Mouse (Mus musculus): ENCODE data around the gene Kirrel.

Gene Kirrel

DNA sequence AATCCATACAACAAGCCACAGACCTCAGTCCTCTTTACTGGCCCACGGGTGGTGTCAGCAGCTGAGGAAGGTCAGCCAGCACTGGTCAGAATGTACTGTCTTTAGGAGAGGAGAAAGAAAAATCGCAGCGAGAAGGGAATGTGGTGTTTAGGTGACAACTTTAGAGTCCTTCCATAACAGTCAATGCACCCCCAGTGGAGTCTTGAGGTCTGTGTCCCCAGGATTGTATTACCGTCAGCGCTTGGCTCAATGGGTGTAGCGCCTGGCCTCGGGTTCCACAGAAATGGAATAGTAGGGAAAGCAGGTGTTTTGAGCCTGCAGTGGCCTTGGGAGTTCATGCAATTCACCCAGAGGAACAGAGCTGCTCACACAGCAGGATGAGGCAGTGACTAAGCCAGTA, 95.2 kb downstream of the Kirrel start:
- peak in 1 of 2 experiments; percentile 13 for DNase-seq (ENCODE audit: low spot score in 2 of 2)

DNA sequence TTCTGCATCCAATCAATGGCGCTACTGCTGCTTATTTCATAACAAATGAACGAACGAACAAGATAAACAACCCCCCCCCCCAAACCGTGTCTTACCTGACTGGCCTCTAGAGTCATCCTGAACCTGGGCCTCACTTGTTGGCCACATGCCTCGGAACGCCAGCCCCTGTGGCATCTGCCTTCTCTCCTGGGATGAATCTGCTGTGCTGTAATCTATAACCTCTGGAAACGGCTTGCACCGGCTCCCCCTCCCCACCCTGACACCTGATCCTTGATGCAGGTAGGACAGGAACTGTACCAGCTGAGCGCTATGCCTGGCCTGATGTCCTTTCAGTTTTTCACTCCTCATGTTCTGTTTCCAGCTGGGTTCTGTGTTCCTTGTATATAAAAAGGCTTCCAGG, 96.9 kb downstream of the Kirrel start:
- DNase-seq (ENCODE audit: low spot score in 2 of 2) = no peak

GRCm38 (mm10) chr3:87076899-87077298, 97.6 kb downstream of the Kirrel start:
- peak in 1 of 2 experiments; percentile 7 for DNase-seq (ENCODE audit: low spot score in 2 of 2)

DNA sequence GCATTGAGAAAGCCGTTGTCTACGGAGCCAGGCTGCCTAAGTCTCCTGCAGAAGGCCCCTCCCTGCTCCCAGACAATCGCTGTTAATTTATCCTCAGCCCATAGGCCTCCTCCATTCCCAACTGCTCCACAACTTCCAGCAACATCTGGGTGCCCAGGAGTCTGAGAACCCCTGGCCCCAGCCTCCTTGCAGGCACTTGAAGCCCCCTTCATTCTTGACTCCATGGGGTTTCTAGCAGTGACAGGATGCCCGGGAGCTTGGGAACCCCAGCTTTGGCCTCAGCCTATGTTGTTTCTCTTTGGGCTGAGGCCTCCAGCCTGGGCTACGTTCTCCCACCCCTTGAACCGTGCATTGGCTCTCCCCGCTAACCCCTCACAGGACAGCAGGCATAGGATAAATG, 98.4 kb downstream of the Kirrel start:
- peak in 1 of 2 experiments; percentile 14 for DNase-seq (ENCODE audit: low spot score in 2 of 2)

- DNase-seq (ENCODE audit: low spot score in 2 of 2) = no peak
Measured at GRCm38 (mm10) chr3:87072612-87073515, 101.7 kb downstream of the Kirrel start.

DNA sequence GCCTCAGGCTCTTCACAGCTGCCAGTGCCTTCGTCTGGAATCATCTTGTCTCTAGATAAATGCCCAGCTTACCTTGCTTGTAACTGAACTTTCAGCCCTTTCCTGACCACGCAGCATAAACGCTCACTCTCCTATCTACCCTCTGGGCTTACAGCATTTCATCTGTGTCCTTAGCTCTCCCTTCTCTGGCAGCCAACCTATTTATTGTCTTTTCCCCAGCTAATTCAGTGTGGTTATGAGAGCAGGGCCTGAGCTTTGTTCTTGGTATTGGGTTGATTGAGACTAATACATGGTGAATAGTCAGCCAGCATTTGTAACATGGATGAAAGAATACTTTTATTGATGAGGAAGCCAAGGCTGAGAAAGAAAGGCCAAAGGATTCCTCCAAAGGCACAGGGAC, 102.4 kb downstream of the Kirrel start:
- no peak for DNase-seq (ENCODE audit: low spot score in 2 of 2)

DNA sequence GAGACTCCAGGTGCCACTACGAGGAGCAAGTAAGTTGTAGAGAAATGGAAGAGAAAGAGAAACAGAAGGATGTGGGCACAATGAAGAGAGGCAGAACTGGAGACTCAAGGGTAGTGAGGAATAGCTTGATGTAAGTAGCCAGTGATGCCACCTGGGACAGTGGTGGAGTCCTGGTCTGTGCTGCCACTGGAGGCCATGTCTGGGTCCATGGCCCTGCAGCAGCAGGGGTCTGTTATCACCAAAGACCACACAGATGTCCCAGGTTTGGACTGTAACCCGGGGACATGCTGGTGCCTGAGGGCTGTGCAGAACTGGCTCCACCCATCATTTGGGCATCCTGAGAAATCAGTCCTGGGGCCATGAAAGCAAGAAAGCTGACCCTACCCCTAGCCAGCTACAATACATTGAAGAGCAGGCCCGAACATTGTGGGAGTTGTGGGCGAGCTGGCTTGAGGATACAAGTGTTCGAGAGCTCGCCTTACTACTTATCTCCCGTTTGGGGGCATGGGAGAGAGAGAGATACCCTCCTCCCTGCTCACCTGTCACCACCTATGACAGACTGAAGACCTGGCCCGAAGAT, 107.1 kb downstream of the Kirrel start:
- DNase-seq (ENCODE audit: low spot score in 2 of 2) = no peak

GRCm38 (mm10) chr3:87053939-87054338, 120.6 kb downstream of the Kirrel start:
- DNase-seq (ENCODE audit: low spot score in 2 of 2) = no peak

GRCm38 (mm10) chr3:87047801-87048200, 126.7 kb downstream of the Kirrel start:
- no peak for DNase-seq (ENCODE audit: low spot score in 2 of 2)

DNA sequence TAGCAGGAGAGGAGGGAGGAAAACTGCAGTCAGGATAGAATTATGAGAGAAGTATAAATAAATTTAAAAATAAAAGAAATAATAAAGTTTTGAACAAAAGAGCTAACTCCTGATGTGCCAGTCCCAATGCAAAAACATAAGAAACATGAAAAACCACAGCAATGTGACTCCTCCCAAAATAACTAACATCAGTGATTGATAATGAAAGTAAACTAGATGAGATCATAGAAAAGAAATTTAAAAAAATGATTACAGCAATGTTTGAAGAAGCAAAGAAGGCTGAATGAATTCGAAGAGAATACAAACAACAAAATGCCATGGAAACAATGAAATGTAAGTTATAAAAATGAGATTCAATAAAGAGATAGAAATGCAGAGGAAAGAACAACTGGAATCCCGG, 132.8 kb downstream of the Kirrel start:
- DNase-seq (ENCODE audit: low spot score in 2 of 2) = no peak

DNA sequence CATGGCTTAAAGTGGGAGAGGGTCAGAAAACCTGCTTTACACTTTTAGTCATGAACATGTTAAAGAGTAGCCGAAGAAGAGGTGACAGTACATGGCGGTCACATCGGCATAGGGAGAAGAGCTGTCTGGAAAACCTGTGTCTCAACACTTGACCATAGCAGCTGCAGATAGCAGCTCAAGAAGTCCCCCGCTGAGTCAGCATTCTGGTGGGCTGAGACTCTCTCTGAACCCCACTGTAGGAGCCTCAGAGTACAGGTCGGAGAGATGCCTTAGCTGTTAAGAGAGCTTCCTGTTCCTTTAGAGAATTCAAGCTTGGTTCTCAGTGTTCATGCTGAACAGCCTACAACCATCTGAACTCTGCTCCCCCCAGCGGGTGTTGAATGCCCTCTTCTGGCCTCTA, 136.0 kb downstream of the Kirrel start:
- DNase-seq (ENCODE audit: low spot score in 2 of 2) = no peak

GRCm38 (mm10) chr3:87034061-87034460, 140.5 kb downstream of the Kirrel start:
- DNase-seq (ENCODE audit: low spot score in 2 of 2) = no peak

GRCm38 (mm10) chr3:87033357-87033756, 141.2 kb downstream of the Kirrel start:
- DNase-seq (ENCODE audit: low spot score in 2 of 2) = peak; percentile 55 to 80

DNA sequence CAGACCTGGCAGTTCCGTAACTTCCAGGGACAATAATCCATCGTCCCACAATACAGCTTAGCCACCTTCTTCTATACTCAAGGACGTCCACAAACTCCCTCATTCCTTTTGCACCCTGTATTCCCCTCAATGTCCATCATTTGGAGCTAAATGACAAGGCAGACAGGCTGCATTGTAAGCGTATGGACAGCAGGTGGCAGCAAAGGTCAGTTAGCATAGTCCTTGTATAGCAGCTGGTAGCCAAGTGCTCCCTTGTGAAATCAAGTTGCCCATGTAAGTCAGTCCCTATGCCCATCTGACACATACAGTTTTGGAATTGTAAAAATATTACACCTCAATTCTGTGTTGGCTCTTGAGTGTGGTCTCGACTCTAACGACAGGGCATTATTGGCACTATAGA, 143.7 kb downstream of the Kirrel start:
- DNase-seq (ENCODE audit: low spot score in 2 of 2) = peak; percentile 39 to 70

Data from cerebellum, postnatal 4 days (tissue).